Mouse (Mus musculus) heart, adult 8-10 months (tissue): ENCODE measurements at regions not wholly inside any gene's neighbourhood (a gene's known extent, or its start where the extent isn't known, plus 50 kb on each side); places are given as distances from the start of the nearest gene placed in this dataset.

ENCODE experiments used
- DNase-seq: peaks from one replicate; pipeline ENCODE4 v3.0.0; 2022; ENCODE audit warnings: low spot score

- DNase-seq: no peak
These were observed 98.3 kb downstream of the Foxb1 start for GRCm38 (mm10) chr9:69662394-69662793.

- DNase-seq: no peak
These were observed 102.5 kb downstream of the Foxb1 start for GRCm38 (mm10) chr9:69658276-69658675.

GRCm38 (mm10) chr9:69656053-69656452 is 104.7 kb downstream of the Foxb1 start:
- DNase-seq: peak; percentile 6

- no peak for DNase-seq
These were observed 108.6 kb downstream of the Foxb1 start for GRCm38 (mm10) chr9:69652106-69652505.

- DNase-seq: no peak
These were observed 109.1 kb downstream of the Foxb1 start for GRCm38 (mm10) chr9:69651608-69652007.

GRCm38 (mm10) chr9:69642591-69642990 is 118.1 kb downstream of the Foxb1 start:
- DNase-seq: no peak

- peak; percentile 51 for DNase-seq
These were observed 137.4 kb downstream of the Foxb1 start for GRCm38 (mm10) chr9:69623312-69623711.

- no peak for DNase-seq
These were observed 139.7 kb downstream of the Foxb1 start for GRCm38 (mm10) chr9:69621006-69621405.

- no peak for DNase-seq
These were observed 143.4 kb downstream of the Foxb1 start for GRCm38 (mm10) chr9:69617328-69617727.

GRCm38 (mm10) chr9:69597472-69597871 is 144.1 kb downstream of the Anxa2 start:
- DNase-seq: no peak

- DNase-seq: no peak
These were observed 139.1 kb downstream of the Anxa2 start for GRCm38 (mm10) chr9:69592329-69593062.

- DNase-seq: no peak
These were observed 135.4 kb downstream of the Anxa2 start for GRCm38 (mm10) chr9:69588846-69589245.

- no peak for DNase-seq
These were observed 133.7 kb downstream of the Anxa2 start for GRCm38 (mm10) chr9:69587096-69587495.

GRCm38 (mm10) chr9:69581236-69581635 is 127.8 kb downstream of the Anxa2 start:
- DNase-seq: no peak

- DNase-seq: no peak
These were observed 124.4 kb downstream of the Anxa2 start for GRCm38 (mm10) chr9:69577661-69578405.

GRCm38 (mm10) chr9:69575386-69575785 is 122.0 kb downstream of the Anxa2 start:
- DNase-seq: no peak

GRCm38 (mm10) chr9:69568631-69569230 is 115.3 kb downstream of the Anxa2 start:
- DNase-seq: no peak

- no peak for DNase-seq
These were observed 114.8 kb downstream of the Anxa2 start for GRCm38 (mm10) chr9:69568222-69568621.

- DNase-seq: no peak
These were observed 113.6 kb downstream of the Anxa2 start for GRCm38 (mm10) chr9:69566996-69567395.

GRCm38 (mm10) chr9:69543241-69543640 is 89.8 kb downstream of the Anxa2 start:
- DNase-seq: no peak
